Comparison of ENCODE assay signal across 10 mouse cellular contexts in the genomic region with DNA sequence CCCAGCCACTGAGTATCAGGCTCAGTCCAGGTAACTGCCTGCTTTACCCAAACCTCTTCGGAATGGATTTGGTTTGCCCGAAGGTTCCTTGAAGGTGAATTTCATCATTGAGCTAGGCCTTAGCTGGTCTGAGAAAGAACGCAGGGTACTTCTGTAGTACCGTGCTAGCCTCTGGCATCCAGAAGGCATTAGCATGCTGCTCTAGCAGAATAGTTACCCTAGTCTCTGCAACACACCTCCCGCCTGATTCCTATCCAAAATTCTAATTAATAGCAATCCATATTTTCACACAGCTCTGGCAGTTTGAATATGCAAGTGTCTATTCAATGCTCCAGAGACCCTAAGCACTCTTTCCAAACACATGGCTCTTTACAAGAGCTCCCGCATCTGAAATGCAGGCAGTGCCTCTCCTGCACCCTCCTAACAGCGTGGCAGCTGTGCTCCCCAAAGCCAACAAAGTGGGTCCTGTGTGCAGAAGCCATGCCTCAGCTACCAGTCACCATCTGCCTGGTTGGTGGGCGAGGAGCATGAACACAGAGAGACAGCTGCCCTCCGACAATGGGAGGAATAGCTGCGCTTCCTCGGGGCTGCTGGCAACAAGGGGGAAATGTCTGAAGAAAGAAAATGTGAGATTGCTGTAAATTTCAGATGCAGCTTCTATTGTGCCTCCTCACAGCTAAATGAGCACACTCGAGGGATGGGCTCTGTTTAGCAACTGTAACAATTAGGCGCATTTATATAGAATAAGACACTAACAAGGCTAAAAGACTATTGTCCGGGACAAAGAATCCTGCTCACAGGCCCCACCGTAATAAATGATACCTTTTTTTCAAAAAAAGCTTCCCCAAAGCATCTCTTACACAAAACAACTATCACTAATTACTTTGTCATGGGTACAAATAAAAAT.
A peak's percentile ranks its signal among the peaks of the same experiment; 100 is the strongest.
DNase-seq lines count a peak whose midpoint lies in the region; ATAC-seq and TF ChIP-seq lines count a peak whose summit lies in the region.
"Had no signal": no experiment of that assay in that cellular context is flagged by ENCODE, and none has a peak within 500 bp of the region (broad histone marks: within the 10 kb centered on the region; RNA-seq: fewer than 3 reads in every experiment).

No protein-coding gene starts in this region.

- no peaks in the 10 kb centered on the region for H3K79me2 ChIP-seq in myocyte (ENCODE audit: control insufficient read depth, insufficient read depth)

- no peaks in the 10 kb centered on the region for H3K36me3 ChIP-seq in embryonic facial prominence, embryonic 14.5 days (ENCODE audit: control insufficient read depth, insufficient read depth, low read length)
- no peaks in the 10 kb centered on the region for H3K36me3 ChIP-seq in myocyte (ENCODE audit: control insufficient read depth, insufficient read depth)
- H3K36me3 ChIP-seq: kidney, embryonic 15.5 days had no signal

- H3K9me3 ChIP-seq in embryonic facial prominence, embryonic 14.5 days (ENCODE audit: control insufficient read depth, low read length), result no peaks in the 10 kb centered on the region
- H3K9me3 ChIP-seq: kidney, embryonic 15.5 days had no signal

- no peak for TF ChIP-seq POLR2A in myocyte (IDR thresholded peaks at IDR 0.05; ENCODE audit: insufficient read length, low read depth)

- ATAC-seq in frontal cortex, adult (ENCODE audit: low TSS enrichment), result no peak
- ATAC-seq in embryonic facial prominence, embryonic 14.5 days (ENCODE audit: low read depth), result no peak; the same call in 1 of the 2 replicates

- no peak overlapping the region for H3K9ac ChIP-seq in embryonic facial prominence, embryonic 14.5 days (ENCODE audit: low read depth, low read length)
- H3K9ac ChIP-seq: kidney, embryonic 15.5 days had no signal

- no peak overlapping the region for H3ac ChIP-seq in myocyte (ENCODE audit: control insufficient read depth, insufficient read length)

- peaks cover 24% of the 10 kb centered on the region for H3K4me1 ChIP-seq in embryonic facial prominence, embryonic 14.5 days (ENCODE audit: control insufficient read depth, insufficient read depth, low read length)
- H3K4me1 ChIP-seq: kidney, embryonic 15.5 days had no signal

- 72% methylated on average over 15 of the region's 15 CpGs for whole genome bisulfite sequencing in embryonic facial prominence, embryonic 14.5 days

- DNase-seq in frontal cortex, postnatal 14 days (ENCODE audit: low spot score in 2 of 2), result peak; percentile 19 to 30
- DNase-seq in embryonic facial prominence, embryonic 14.5 days (ENCODE audit: low spot score), result peak; percentile 45
- DNase-seq in layer of hippocampus, adult 11-12 months (ENCODE audit: low spot score), result peak; percentile 64
- no peak for DNase-seq in thymus, postnatal 0 days (ENCODE audit: low spot score)
- DNase-seq in cerebellum, adult 18-20 months, result no peak
- no peak for DNase-seq in Muller cell, postnatal 12 days (ENCODE audit: inconsistent ontology term)
- DNase-seq: cerebellum, postnatal 25 days had no signal

- no peaks in the 10 kb centered on the region for H3K27me3 ChIP-seq in embryonic facial prominence, embryonic 14.5 days (replicated peaks; ENCODE audit: control insufficient read depth, insufficient read depth, low read length)
- no peaks in the 10 kb centered on the region for H3K27me3 ChIP-seq in myocyte (ENCODE audit: control insufficient read depth, insufficient read depth, insufficient read length)
- H3K27me3 ChIP-seq: kidney, embryonic 15.5 days had no signal

- no peak overlapping the region; the same call in 1 of the 2 replicates for H3K4me2 ChIP-seq in embryonic facial prominence, embryonic 14.5 days (ENCODE audit: low read depth, low read length)
- H3K4me2 ChIP-seq in myocyte (ENCODE audit: low read depth), result no peak overlapping the region
- H3K4me2 ChIP-seq: kidney, embryonic 15.5 days had no signal

- H3K4me3 ChIP-seq in embryonic facial prominence, embryonic 14.5 days (ENCODE audit: low read depth, low read length), result no peak overlapping the region
- no peak overlapping the region for H3K4me3 ChIP-seq in myocyte
- H3K4me3 ChIP-seq: kidney, embryonic 15.5 days had no signal

- no peak overlapping the region for H3K27ac ChIP-seq in embryonic facial prominence, embryonic 14.5 days (replicated peaks; ENCODE audit: low read depth, low read length)
- H3K27ac ChIP-seq: kidney, embryonic 15.5 days had no signal

TF ChIP-seq in myocyte, 11 proteins besides CTCF, POLR2A, EP300 and RAD21:
- peak in 2 of 3 experiments; percentile 43 to 49 for TF ChIP-seq MYOD1 (IDR thresholded peaks at IDR 0.05; ENCODE audit: control insufficient read depth in 1 of 3, insufficient read length in 2 of 3, low read depth in 2 of 3)
- no peak for TF ChIP-seq TCF12 (IDR thresholded peaks at IDR 0.05; ENCODE audit: insufficient read depth, poor library complexity, severe bottlenecking)
- TF ChIP-seq USF1 (IDR thresholded peaks at IDR 0.05; ENCODE audit: low read depth), result no peak
- peak in 2 of 3 experiments; percentile 52 to 67 for TF ChIP-seq MYOG (IDR thresholded peaks at IDR 0.05; ENCODE audit: control insufficient read depth in 1 of 3, insufficient read depth in 1 of 3, insufficient read length in 2 of 3, low read depth in 2 of 3)
- no peak for TF ChIP-seq SRF (IDR thresholded peaks at IDR 0.05; ENCODE audit: control insufficient read depth, insufficient read length, low read depth)
- no peak for TF ChIP-seq E2F4 (IDR thresholded peaks at IDR 0.05; ENCODE audit: insufficient read depth)
- TF ChIP-seq CEBPB (IDR thresholded peaks at IDR 0.05; ENCODE audit: insufficient read depth, poor library complexity, severe bottlenecking), result no peak

Comparison
In these comparisons a context has a peak if more than half of its experiments do, and no peak if none do; other contexts are left out.
1. DNase-seq: peak in frontal cortex, postnatal 14 days (2 of 2), embryonic facial prominence, embryonic 14.5 days (single experiment) and layer of hippocampus, adult 11-12 months (single experiment); none in thymus, postnatal 0 days (single experiment), cerebellum, adult 18-20 months (0 of 2) and Muller cell, postnatal 12 days (single experiment).